Mouse (Mus musculus): ENCODE data around the gene Bpifa6.

GRCm38 (mm10) chr2:153935348-153935747 is 39.4 kb upstream of the Bpifa6 start:
- TF ChIP-seq EP300 (IDR thresholded peaks at IDR 0.05; ENCODE audit: low read depth) = no peak
- peak; percentile 28; the same call in 1 of the 2 replicates for TF ChIP-seq CTCF (IDR thresholded peaks at IDR 0.05; ENCODE audit: low read depth)

Measured in liver, embryonic 14.5 days (tissue).